Mouse (Mus musculus): ENCODE results near the gene Lag3.
A peak's percentile ranks its signal among the peaks of the same experiment; 100 is the strongest.

The Lag3 gene

GRCm38 (mm10) chr6:124911533-124912218 lies at the start of gene Lag3:
Gene Lag3 (minus strand): TSS chr6:124911705.
- DNase-seq (ENCODE audit: low spot score in 2 of 2): no peak

GRCm38 (mm10) chr6:124961021-124961420 lies 49.5 kb upstream of the Lag3 start:
- DNase-seq (ENCODE audit: low spot score in 2 of 2): no peak

DNA sequence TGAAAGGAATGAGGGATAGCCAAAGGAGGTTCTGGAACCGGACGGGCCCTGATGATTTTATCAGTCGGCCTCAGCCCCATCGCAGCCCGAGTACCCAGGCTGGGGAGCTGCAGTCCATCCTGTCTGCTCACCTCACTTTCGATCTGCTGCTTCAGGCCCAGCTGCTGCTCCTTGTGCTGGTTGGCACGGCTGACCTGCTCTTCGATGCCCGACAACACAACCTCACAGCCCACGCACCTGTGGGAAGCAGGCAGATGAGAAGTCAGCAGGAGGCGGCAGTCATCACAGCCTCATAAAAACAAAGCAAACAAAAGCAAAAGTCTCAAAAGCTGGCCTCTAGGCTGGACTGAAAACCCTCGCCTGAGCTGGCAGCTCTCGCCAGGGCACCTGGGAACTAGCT lies 48.5 kb upstream of the Lag3 start:
- no peak for DNase-seq (ENCODE audit: low spot score in 2 of 2)

DNA sequence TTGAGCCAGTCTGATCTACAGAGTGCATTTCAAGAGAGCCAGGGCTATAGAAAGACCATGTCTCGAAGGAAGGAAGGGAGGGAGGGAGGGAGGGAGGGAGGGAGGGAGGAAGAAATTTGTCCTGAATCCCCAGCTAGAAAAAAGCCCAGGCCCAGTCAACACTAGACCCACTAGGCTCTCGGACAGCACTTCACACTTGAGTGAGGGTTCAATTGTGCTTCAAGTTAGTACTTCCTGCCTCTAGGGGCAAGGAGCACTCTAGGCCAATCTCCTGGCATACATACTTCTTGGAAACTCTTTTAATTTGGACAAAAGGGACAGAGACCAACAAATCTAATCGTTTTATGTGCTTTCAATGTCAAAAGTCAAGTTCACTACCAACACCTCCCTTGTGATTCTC lies 46.6 kb upstream of the Lag3 start:
- no peak for DNase-seq (ENCODE audit: low spot score in 2 of 2)

DNA sequence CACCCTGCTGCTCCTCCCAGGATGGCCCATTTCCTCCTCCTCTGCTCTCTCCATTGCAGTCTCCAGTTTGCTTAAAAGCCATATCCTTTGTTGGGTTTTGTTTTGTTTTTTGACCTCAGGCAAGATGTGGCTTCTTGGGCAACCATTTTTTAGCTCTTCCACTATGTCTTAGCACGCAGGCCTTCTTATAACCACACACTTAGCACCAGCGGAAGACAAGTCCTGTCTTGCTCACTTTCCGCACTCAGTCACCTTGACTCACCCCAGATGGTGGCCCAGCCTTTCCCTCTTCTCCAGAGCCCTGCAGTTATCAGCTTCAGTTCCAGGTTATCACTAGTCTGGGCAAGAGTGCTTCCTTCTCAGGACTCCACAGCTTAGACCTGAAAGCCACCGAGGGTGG lies 43.7 kb upstream of the Lag3 start:
- no peak for DNase-seq (ENCODE audit: low spot score in 2 of 2)

GRCm38 (mm10) chr6:124953991-124954715 lies 42.6 kb upstream of the Lag3 start:
- DNase-seq (ENCODE audit: low spot score in 2 of 2): no peak

DNA sequence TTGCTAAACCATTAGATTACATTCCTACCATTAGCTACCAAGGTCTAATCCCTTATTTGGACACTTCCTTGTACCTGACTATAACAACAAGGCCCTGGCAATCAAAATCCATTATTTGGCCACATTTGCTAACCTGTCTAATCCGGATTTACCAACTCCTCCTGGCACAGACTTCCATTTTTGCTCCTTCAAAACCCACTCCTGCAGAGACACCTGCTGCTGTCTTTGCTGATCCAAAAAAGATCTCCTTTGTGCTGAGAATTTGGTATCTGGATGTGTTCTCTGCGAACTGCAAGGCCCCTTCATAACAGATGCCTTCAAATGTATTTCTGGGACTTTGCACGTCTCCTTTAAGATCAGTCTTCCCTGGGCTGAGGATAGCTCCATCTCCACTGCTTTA lies 32.0 kb upstream of the Lag3 start:
- DNase-seq (ENCODE audit: low spot score in 2 of 2): no peak

GRCm38 (mm10) chr6:124941679-124942078 lies 30.2 kb upstream of the Lag3 start:
- DNase-seq (ENCODE audit: low spot score in 2 of 2): no peak

DNA sequence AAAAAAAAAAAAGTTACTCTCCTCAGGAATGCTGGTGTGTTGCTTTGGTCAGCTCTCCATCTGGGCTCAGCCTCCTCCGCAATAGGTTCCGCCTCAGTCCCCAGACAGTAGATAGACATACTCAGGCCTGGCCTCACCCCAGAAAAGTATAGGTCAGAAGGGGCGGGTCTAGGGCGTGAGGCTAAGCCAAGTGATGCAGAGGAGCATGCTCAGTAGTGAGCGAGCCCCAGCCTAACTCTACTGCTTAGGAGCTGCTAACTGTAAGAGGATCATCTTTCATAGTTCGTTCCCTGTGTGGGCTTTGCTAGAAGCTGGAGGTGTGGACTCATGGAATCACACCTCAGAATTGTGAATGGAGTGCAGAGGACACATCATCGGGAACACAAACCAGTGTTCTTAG lies 27.0 kb upstream of the Lag3 start:
- no peak for DNase-seq (ENCODE audit: low spot score in 2 of 2)

- DNase-seq (ENCODE audit: low spot score in 2 of 2): no peak
These were observed 26.0 kb upstream of the Lag3 start for GRCm38 (mm10) chr6:124937493-124937892.

- DNase-seq (ENCODE audit: low spot score in 2 of 2): no peak
These were observed 25.2 kb upstream of the Lag3 start for GRCm38 (mm10) chr6:124936681-124937080.

DNA sequence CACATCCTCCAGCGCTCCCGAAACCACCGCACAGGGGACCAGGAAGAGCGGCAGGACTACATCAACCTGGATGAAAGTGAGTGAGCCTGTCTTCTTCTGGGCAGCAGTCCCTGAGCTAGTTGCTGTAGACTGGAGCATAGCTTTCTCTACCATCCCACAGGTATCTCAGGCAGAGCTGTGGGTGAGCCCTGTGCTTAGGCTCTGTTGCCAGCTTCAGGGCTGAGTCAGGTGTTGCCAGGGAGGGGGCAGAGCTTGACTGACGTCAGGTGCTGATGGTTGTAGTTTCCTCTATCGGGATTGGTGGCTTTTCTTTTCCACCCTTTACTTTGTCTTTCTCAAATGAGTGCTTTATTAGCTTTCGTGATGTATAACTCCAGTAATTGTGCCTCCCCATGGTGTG lies 23.2 kb upstream of the Lag3 start:
- DNase-seq (ENCODE audit: low spot score in 2 of 2): no peak

DNA sequence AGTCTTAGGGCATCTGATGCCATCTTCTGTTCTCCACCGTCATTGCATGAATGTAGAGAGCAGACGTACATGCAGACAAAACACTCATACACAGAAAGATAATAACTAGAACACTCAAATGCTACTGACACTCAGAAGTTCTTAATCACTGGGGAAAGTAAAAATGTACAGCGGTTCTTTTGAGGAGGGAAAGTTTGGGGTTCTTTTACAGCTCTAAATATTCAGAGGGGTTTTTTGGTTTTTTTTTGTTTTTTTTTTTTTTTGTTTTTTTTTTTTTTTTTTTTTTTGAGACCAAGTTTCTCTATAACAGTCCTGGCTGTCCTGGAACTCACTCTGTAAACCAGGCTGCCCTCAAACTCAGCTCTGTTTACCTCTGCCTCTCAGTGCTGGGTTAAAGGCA lies 21.6 kb upstream of the Lag3 start:
- DNase-seq (ENCODE audit: low spot score in 2 of 2): no peak

GRCm38 (mm10) chr6:124932314-124932695 lies 20.8 kb upstream of the Lag3 start:
- no peak for DNase-seq (ENCODE audit: low spot score in 2 of 2)

GRCm38 (mm10) chr6:124931525-124932313 lies 20.2 kb upstream of the Lag3 start:
- DNase-seq (ENCODE audit: low spot score in 2 of 2): peak in 1 of 2 experiments; percentile 33

- DNase-seq (ENCODE audit: low spot score in 2 of 2): peak; percentile 99
These were observed 19.4 kb upstream of the Lag3 start, which contains the start of gene Mlf2 for GRCm38 (mm10) chr6:124930754-124931524. Gene Mlf2 (plus strand): TSS chr6:124931386.

DNA sequence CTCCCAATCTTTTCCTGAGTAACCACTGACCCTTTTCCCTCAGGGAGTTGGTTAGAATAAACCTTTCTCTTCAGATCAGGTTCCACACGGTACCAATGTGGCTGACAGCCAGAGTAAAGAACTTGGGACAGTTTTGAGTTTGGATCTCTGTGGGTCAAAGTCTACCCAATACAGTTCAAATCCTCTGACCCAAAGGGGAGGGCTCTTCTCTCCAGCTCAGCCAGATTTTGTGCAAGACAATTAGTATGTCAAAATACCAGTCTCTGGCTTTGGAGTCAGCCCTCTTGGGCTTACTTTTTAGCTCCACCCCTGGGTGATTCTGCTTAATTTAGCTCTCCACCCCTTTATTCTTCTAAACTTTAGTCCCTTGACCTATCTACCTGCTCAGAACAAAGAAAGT lies 18.7 kb upstream of the Lag3 start:
- peak in 1 of 2 experiments; percentile 47 for DNase-seq (ENCODE audit: low spot score in 2 of 2)

DNA sequence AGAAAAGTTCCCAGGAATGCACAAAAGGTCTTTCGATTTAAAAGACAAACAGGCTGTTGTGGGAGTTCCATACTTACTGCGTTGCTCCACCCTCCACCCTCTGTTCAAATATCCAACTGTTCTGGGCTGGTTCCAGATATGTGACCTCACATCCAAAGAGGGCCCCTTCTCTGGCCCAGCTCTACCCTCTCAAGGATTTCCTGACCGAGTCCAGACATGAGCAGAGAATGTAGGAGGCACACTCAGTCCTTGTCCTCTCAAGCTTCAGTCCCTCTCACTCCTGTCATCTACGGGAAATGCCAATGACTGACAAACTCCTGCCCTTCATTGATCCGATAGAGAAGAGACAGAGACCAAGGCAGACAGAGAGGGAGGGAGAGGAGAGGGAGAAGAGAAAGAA lies 14.4 kb upstream of the Lag3 start:
- DNase-seq (ENCODE audit: low spot score in 2 of 2): peak in 1 of 2 experiments; percentile 20

DNA sequence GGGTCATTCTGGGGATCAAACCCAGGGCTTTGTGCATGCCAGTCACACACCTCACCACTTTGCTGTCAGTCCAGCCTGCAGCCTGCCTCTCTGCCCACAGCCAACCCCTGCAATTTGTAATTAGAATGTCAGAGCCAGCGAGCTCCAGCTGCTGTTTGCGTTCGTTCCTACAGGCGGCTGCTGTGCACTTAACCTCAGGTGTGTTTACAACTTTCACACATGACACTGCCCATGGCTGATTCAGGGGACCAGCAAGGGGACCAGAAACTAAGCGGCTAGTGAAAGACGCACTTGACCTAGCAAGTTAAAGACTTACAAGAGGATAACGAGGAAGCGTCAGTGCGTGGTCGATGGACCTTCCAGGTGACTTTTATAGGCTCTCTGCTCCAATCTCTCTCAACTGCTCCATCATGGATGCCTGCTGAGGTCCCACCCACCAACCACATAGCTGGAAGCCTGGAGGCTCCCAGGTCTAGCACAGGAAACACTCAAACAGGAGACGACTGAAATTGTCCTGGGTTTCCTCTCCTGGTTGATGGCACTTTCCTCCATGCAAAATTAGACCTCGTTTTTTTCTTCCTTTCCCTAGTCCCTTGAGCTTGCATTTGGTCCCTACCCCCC lies 13.8 kb upstream of the Lag3 start:
- no peak for DNase-seq (ENCODE audit: low spot score in 2 of 2)

DNA sequence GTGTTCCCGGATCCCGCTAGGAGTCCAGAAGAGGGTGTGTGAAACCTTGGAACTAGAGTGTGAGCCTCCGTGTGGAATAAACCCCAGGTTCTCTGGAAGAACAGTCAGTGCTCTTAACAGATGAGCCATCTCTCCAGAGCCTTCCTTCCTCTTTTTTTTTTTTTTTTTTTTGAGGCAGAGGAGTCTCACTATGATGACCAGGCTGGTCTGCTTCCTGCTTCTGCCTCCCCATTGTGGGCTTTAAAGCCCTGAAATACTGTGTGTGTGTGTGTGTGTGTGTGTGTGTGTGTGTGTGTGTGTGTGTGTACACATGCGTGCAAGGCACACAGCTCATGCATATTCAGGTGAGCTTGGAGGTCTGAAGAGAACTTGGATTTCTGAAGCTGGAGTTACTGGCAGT lies 10.0 kb upstream of the Lag3 start:
- DNase-seq (ENCODE audit: low spot score in 2 of 2): no peak

DNA sequence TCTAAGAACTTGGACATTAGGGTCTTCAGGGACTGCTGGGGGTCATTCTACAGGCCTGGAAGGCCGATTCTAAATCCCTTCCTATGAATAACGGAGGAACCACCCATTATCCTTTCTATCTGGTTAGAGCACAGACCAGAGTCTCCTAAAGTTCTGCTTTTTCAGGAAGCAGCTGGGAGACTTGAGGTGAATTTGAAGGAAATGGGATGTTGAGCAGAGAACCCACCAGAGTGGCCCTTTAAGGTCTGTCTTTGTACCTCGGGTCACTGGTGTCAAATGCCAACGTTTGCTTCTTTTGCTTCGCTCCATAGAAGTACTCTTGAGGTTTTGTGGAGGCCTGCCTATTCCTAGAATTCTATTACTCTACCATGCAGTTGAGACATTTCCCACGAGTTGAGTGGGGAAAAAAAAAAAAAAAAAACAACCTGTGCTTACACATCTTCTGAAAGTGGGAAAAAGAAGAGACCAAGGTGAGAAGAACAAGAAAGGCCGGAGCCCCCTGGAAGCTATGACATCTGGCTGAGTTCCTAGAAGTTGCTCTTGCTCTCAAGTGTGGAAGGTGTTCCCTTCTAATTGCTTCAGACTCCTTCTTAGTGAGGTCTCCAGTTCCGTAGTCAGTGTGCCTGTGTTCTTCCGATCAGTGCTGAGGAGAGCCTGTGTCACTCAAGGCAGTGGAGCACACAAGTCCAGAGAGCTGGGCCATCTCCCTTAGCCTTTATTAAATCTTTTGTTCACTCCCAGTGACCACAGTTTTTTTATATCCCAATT lies 9.0 kb upstream of the Lag3 start:
- no peak for DNase-seq (ENCODE audit: low spot score in 2 of 2)
